Mouse (Mus musculus): ENCODE measurements around the gene Pskh1.

Pskh1 gene

DNA sequence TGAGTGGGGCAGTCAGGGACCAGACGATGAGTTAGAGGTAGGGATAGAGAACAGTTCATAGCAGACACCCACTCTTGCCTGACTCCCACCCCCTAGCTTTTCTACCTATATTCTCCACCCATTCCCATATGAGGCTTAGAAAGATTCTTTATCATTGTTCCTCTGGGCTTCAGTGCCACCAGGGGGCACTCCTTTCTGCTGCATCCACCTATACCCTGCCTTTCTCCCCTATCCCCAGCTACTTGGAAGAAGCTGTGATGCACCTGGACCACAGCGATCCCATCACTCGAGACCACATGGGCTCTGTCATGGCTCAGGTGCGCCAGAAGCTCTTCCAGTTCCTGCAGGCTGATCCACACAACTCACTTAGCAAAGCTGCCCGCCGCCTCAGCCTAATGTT, 7.8 kb upstream of the Pskh1 start:
- DNase-seq (ENCODE audit: low read depth, low spot score) = no peak

DNA sequence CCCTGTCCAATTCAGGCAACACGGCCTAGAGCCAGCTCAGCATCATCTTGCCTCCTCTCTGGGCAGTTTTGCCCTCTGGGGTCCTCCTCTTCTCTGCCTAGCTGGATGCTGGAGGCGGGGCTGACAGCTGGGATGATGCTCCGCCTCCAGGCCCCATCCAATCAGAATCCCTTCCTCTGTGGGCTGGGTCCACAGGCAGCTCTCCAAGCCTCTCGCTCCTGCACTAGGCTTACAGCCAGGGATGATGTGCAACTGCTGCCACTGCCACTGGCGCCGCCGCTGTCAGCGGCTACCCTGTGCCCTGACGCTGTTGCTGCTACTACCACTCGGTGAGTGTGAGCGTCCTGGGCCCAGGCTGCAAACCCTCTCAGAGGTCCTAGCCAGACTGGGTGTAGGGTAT, 6.9 kb upstream of the Pskh1 start, which contains the start of gene Nrn1l:
Gene Nrn1l, plus strand, starts transcription at position 229 of the 400 bp plus-strand sequence.
- DNase-seq (ENCODE audit: low read depth, low spot score) = peak; percentile 58

DNA sequence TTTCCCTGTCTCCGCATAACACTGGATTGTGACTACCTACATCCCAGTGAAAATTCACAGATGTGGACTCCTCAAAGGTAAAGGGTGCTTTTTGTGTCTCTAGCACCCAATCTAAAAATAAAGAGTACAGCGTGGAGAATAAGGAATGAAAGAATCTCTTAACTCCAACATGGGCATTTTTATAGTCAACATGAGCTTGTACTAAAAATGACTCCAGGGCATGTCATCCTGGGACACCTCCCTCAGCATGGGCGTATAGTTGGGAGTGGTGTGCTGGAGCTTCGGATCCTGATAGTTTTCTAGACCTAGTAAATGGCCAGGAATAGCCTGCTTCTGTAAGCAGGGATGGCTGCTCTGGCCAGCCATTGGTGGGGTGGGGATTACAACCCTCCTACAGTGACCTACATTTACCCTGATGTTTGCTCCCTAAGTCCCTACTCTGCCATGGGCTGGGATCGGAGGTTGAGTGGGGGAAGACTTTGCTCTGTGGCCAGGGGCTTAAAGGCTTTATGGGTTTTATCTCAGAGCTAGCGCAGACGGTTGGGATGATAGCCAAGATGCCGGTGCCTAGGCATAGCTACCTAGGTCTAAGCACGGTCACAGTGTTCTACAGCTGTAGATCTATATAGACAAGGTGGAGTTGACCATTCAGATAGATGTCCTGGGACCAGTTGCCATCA, 2.3 kb upstream of the Pskh1 start:
- no peak for DNase-seq (ENCODE audit: low read depth, low spot score)

DNA sequence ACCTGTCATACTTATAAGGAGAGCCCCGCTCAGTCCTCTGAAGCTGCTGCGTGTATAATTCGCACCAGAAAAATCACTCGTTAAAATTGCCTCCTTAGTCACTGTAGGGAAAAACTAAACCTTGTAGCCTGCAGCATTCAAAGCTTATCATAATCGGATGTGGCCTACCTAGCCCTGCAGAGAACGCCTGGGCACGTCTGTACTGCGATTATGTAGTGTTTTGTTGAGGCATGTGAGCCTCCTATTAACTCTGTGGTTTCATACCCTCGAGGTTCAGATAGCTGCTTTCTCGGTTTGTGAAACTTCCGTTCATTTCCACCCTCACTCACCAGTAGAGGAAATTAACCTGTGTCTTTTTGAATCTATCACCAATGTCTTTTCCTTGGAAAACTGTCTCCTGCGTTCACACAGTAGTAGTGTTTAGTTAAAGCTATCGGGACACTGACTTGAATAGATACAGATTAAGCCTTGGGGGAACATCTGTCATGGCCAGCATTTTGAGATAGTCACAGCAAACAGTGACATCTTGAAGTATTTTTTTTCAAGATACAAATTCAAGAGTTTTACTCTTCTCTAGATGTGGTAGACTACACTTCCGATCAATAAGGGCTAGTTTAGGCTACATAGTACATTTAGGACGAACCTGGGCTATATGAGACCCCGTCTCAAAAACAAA, 838 bp downstream of the Pskh1 start:
- DNase-seq (ENCODE audit: low read depth, low spot score) = no peak

DNA sequence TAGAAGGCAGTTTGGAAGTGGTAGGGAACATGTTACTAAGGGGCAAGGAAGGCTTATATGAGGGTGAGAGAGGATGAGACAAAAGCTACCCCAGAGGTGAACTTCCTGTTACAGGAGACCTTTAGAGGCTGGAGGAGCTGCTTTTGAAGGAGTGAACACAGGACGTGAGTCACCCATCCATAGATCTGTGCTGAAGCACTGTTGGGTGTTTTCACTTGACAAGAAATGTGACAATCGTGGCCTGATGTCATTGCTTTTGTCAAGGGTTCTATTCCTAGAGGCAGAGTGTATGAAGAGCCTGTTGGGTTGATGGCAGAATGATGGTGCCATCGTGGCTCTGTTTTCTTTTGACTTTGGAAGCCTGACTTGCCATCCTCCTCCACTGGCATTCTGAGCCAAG, 19.1 kb downstream of the Pskh1 start:
- no peak for DNase-seq (ENCODE audit: low read depth, low spot score)

DNA sequence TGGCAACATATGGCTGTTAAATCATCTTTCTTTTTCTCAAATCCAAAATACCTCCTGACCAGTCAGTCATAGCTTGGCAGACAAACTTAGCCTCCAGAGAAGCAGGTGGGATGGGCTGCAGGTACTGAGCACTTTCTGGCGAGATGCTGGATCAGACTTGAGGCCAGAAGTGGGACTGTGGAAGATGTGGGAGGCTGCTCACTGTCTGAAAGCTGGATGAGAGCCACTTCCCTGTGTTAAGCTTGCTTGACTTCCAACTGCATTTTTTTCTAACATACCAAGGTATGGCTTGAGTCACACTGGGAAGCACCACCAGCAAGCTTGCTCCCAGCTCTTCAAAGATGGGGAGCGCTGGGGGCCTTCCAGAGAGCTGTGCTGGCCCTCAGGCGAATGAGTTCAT, 24.9 kb downstream of the Pskh1 start:
- DNase-seq (ENCODE audit: low read depth, low spot score) = no peak

DNA sequence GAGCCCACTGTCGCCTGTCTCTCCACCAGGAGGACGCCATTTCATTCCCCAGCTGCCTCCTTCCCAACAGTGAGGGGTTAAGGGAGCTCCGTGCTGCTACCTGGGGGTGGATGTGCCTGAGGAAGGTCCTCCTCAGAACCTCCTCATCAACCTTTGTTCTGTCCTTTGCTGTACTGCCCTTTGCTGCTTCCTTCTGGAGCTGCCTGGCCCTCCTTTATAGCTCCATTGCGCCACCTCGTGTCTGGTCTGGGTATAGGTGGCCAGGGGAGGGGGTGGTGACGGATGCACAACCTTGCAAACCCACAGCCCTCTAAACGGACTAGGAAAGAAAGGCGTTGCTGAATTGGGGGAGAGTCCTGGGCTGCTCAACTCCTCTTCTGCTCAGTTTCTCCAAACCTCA, 30.4 kb downstream of the Pskh1 start:
- DNase-seq (ENCODE audit: low read depth, low spot score) = peak; percentile 68

DNA sequence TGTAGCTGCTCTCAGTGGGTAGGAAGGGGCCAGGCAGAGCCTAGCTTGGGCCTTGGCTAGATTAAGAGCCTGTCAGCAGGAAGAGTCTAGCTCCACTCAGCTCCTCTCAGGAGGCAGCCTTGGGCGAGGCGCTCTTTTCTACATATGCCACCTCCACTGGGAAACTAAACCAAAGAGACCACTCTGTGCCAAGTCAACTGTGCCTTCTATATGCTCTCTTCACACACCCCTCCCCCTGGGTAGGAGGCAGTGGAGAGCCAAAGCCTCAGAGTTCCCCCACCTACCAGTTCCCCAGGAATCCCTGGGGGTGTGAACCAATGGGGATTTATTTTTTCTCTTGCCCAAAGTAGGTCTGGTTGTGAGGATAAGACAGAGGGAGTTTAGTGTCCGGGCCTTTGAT, 31.0 kb downstream of the Pskh1 start:
- DNase-seq (ENCODE audit: low read depth, low spot score) = no peak

DNA sequence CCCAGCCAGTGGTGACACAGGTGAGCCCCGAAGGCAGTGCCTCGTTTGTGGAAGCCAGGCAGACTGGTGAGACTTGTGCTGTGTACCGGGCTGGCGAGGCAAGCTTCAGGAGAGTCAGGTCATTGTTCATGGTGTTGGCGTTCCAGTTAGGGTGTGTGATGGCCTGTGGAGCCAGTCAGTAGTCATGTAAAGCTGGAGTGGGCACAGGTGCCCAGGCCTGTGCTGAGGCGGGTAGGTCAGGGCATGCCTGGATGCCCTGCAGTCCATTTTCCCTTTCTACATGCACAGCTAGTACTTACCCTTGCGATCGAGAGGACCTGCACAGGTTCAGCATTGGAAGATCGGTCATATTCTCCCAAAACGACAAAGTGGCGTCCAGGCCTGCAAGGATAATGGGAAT, 32.3 kb downstream of the Pskh1 start:
- no peak for DNase-seq (ENCODE audit: low read depth, low spot score)

DNA sequence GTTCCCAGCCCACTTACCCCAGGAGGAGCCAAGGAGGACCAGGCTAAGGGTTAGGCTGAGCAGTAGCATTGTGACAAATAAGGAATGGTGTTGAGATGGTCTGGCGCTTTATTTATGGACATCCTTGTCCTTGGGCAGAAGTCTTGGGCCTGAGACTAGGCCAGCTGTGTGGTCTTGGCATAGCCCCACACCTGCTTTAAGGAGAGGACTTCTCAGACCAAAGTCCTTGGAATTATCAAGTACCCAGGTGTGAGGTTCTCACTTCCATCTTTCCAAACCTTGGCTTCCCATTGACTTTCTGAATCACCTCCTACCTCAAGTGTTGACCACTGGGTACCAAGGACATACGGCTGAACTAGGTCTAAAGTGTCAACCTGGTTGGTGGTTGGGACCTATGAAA, 33.5 kb downstream of the Pskh1 start, which contains the start of gene Ctrl:
Gene Ctrl, minus strand, starts transcription at position 101 of the 400 bp plus-strand sequence.
- DNase-seq (ENCODE audit: low read depth, low spot score) = no peak

DNA sequence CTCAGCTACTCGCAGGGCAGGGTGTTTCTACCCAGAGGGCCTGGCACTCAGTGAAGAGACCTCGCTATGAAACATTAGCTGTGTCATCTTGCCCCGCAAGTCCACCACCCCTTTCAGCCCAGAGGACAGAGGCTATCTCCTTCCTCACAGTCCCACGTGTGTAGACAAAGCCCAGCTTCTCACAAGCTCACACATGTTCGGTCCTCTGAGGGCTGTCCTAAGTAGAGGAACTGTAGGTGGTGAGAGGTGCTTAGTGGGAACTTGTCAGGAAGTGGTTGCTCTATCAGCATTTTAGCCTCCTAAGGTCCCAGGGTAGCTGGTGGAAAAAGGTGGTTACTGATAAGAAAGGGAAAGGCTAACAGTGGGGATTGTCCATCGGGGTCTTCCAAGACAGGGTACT, 34.9 kb downstream of the Pskh1 start:
- no peak for DNase-seq (ENCODE audit: low read depth, low spot score)

DNA sequence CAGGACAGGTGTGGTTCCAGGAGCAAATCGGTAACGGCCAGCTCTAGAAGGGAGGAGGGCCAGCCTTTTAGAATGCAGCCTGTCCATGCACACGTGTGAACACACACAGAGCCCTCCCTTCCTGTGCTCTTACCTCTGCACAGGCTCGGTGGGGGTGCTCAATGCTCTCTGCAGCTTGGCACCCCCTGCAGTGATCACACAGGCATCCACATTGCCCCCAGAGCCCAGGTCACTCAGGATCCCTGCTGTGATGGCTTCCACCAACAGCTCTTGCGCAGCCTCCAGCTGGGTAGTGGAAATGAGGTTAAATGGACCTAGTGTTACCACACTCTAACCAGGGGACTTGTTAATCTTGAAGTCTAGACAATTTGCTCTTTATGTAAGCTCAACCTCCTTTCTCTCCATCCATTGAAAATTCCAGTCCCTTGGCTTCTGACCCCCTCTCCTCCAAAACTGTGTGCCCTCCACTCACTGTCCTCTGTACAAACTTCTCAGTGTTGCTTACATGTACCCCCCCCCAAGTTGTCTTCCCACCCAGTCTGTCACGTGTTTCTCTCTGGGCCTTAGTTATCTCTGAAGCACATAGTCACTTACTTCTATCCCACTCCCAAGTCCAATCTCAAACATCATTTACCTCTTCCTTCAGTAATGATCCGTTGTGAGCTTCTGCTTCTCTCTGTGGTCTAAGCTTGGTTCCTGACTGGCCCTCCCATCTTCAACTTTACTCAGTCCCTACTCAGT, 35.8 kb downstream of the Pskh1 start:
- no peak for DNase-seq (ENCODE audit: low read depth, low spot score)

DNA sequence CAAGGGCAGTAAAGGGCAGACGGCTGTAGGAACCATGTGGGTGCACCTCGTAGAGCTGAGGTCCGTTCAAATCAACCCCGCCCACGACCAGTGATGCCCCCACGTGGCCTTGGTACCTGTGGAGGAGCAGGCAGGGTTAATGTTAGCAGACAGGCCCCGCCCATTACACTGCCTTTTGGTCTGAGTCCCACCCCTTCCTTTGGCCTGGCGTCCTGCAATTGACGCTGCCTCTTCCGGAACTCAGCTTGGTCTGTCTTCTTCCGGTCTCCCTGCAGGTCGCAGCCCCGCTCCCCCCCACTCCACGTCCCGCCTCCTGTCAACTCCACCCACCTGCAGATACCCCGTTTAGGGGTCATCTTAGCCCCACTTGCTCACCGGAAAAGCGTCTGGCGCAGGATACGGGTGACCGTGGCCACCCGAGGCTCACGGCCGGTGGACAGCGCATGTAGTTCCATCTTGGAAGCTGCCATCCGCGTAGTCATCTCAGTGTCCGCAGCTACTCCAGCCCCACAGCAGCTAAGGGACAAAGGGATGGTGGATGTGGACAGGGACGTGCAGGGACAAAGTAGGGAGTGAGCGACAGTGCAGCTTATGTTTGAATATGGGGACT, 36.7 kb downstream of the Pskh1 start:
- DNase-seq (ENCODE audit: low read depth, low spot score) = peak; percentile 84

DNA sequence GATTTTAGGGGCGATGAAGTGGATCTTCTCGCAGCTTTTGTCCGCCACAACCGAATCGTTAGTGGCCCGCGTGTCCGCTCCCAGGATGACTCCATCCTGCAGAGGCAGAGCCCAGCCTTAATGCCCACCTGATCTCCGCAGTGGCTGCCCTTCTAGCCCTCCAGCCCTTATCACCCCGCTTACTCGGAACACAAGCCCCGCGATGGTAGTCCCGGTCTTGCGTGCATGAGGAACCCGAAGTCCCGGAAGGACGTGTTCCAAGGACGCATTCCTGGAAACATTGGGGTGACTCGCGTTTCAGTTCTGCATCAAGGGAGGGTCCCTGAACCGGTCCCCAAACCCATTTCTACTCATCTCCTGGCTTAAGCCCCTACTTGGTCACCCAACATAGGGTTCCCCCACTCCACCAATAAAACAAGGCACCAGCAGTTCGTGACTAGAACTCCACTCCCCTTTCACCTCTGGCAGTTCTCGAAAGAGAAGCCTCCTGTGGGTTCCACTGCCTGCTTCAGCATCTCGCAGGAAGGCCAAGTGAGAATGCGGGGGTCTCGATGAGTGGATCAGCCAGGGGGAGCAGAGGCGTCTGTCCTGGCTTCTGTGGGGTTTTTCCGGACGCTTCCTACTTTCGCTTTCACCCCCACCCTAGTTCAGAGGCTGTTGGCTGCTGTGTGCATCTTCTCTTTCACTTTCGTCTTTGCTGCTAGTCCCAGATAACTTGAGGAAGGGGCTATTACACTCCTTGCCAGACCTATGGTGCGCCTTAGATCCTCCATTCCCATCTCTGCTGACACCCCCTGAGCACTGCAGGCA, 37.5 kb downstream of the Pskh1 start:
- no peak for DNase-seq (ENCODE audit: low read depth, low spot score)

DNA sequence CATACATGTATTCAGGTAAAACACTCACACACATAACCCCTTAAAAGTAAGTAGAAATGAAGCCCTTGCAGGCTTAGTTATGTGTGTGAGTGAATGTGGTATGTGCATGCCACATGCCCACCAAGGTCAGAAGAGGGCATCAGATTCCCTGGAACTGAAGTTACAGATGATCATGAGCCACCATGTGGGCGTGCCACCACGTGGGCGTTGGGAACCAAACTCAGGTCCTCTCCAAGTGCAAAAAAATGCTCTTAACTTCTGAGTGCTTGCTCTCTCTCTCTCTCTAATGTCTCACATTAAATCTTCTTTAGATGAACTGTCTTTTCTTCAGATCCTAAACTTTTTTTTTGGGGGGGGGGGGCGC, 38.0 kb downstream of the Pskh1 start, which contains the start of gene Psmb10:
Gene Psmb10, minus strand, starts transcription at position 139 of the 364 bp plus-strand sequence.
- no peak for DNase-seq (ENCODE audit: low read depth, low spot score)

DNA sequence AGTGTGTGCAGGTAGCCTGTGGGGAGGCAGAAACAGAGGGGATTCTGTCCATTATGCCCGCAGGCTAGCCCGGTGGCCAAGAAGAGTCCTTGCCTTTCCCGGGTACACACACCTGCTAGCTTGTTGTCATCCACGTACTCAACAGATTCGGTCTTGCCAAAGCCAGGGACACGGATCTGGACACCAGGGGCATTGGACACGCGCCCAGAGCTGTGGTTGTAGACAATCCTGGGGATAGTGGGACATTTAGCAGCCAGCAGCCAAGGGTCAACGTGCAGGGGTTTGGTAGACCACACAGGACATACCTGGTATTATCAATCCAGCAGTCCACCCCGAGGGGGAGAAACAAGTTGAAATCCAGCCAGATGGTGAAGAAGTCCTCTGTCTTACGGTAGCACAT, 41.8 kb downstream of the Pskh1 start:
- no peak for DNase-seq (ENCODE audit: low read depth, low spot score)

DNA sequence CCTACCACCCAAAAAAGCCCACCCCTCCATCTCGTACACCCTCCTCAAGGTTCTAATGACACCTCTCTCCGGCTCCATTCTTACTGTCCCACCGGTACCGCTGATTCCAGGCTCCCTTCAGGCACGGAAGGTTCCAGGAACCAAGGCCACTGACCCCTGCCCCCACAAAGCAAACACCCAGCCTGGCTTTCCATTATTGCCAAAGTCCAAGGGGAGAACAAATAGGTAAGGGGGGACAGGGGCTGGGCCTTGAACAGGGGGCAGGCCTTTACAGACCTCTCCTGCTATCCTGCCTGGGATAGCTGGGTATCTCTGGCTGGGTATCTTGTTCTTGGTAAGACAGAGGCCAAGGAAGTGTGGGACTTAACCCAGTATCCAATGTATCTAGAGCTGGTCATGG, 42.3 kb downstream of the Pskh1 start:
- no peak for DNase-seq (ENCODE audit: low read depth, low spot score)

DNA sequence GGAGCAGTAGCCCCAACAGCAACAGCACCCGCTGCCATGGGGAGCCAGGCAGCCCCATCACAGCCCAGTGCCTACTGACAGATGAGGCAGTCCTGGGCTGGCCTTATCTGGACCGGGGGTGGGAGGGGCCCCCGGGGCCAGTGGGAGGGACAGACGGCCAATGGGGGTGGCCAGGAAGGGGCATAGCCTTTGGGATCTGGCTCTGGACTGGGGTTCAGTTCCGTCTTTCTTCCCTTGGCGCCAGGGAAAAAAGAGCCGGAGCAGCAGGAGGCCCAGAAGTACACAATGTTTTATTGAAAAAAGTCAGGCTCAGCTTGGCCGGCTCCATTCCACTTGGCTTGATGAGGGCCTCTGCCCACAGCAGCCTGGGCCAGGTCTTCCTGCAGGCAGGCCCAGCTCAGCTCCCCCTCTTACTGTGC, 43.1 kb downstream of the Pskh1 start, which contains the start of gene Lcat:
Gene Lcat, minus strand, starts transcription at position 62 of the 419 bp plus-strand sequence.
- DNase-seq (ENCODE audit: low read depth, low spot score) = no peak

DNA sequence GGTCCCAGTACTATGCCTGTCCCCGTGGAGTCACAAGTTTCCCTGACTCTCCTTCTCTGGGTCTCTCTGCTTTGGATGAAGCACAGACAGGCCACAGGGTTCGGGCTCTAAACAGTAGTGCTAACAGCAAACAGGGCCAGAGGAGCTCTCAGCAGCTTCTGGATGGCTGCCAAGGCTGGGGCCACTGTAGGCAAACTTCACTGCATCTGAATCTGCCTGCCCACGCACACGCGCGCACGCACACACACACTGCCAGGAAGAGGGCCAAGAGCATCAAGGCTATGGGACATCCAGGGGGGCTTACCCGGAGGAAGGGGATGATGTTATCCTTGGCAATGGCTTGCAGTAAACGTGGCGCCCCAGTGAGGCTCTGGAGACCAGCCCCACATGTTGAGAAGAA, 49.1 kb downstream of the Pskh1 start:
- DNase-seq (ENCODE audit: low read depth, low spot score) = no peak

DNA sequence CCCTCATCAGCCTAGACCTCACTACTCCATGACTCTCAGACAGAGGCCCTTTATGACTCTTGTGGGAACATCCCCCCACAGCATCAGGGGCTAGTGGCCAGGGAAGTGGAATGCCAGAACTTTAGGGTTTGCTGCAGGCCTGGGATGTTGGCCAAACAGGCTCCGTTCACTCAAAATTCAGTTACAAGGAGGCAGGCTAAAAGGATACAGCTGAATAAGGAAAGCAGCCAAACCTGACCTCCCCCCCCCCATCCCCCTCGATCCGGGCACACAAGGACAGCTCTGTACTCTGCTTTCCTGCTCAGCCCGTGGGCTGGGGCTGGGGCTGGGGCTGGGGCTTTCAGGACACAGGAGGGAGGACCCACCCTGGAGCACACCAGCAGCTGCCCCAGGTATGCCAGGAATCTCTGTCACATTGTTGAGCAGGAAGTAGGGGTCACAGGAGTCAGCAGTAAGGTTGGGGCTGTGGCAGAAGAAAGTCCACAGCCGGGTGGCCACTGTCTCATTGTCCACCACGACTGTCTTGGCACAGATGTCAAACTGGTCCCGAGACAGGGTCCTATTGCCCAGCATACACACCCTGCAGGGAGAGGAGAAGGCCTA, 50.9 kb downstream of the Pskh1 start:
- DNase-seq (ENCODE audit: low read depth, low spot score) = no peak

DNA sequence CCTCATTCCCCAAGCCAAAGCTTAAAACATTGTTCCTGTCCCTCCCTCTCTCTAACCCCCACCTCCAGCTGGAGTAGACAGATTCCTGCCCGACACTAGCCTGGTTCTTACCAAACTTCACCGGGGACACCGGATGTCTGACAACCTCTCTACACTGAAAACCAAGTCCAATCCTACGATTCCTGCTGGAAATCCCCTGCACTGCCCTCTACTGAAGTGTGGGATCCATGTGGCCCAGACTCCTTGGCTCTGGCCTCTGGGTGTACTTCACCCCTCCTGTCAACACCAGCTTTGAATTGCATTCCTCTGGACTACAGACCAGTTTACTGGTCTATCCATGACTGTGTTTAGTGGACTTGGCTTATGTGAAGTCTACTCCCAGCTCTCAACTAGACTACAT, 56.3 kb downstream of the Pskh1 start:
- DNase-seq (ENCODE audit: low read depth, low spot score) = no peak
